Mouse (Mus musculus): ENCODE measurements around the gene Map4k1. TPM values are rescaled to one million over a fixed set of nuclear protein-coding genes. Genes with fewer than 3 reads are reported as not detected.
"Not testable (repeated sequence)": the region's sequence is repeated elsewhere in the genome, so short reads cannot be mapped to it uniquely, and the experiment has no call there.

Gene Map4k1
- polyA plus RNA-seq, 1 experiment from 2014 or later: 10.4 TPM

GRCm38 (mm10) chr7:28968120-28968519 lies 13.7 kb upstream of the Map4k1 start:
- H3K9ac ChIP-seq; H3K27ac ChIP-seq; ATAC-seq (ENCODE audit: low FRiP score); H3K9me3 ChIP-seq (ENCODE audit: control insufficient read depth, low read length); H3K27me3 ChIP-seq (ENCODE audit: control insufficient read depth, insufficient read depth, low read length); DNase-seq (ENCODE audit: low spot score); H3K4me3 ChIP-seq (replicated peaks; ENCODE audit: low read length); H3K4me1 ChIP-seq (replicated peaks; ENCODE audit: control insufficient read depth, insufficient read depth, low read length); H3K4me2 ChIP-seq (replicated peaks): not testable (repeated sequence)
- 97% methylated on average over 8 of the region's 8 CpGs for WGBS
- peaks cover 20% of the 10 kb centered on the region for H3K36me3 ChIP-seq (replicated peaks; ENCODE audit: control insufficient read depth, insufficient read depth)

- no peaks in the 10 kb centered on the region for H3K4me1 ChIP-seq (replicated peaks; ENCODE audit: control insufficient read depth, insufficient read depth, low read length)
- 95% methylated on average over 1 of the region's 1 CpGs for WGBS
- DNase-seq (ENCODE audit: low spot score) (no peak), ATAC-seq (ENCODE audit: low FRiP score) (no peak)
- no peak overlapping the region for H3K27ac ChIP-seq
- H3K4me2 ChIP-seq (replicated peaks): no peak overlapping the region
- no peaks in the 10 kb centered on the region for H3K9me3 ChIP-seq (ENCODE audit: control insufficient read depth, low read length)
- no peak overlapping the region for H3K9ac ChIP-seq
- H3K27me3 ChIP-seq (ENCODE audit: control insufficient read depth, insufficient read depth, low read length): no peaks in the 10 kb centered on the region
- H3K4me3 ChIP-seq (replicated peaks; ENCODE audit: low read length): no peak overlapping the region
- H3K36me3 ChIP-seq (replicated peaks; ENCODE audit: control insufficient read depth, insufficient read depth): peaks cover 31% of the 10 kb centered on the region
These were observed 12.6 kb upstream of the Map4k1 start for GRCm38 (mm10) chr7:28969271-28969670.

GRCm38 (mm10) chr7:28969672-28970394 lies 12.0 kb upstream of the Map4k1 start:
- Histone ChIP-seq H3K9me3 (ENCODE audit: control insufficient read depth, low read length) (no peaks in the 10 kb centered on the region), H3K27ac (no peak overlapping the region), H3K4me1 (replicated peaks; ENCODE audit: control insufficient read depth, insufficient read depth, low read length) (no peaks in the 10 kb centered on the region), H3K27me3 (ENCODE audit: control insufficient read depth, insufficient read depth, low read length) (no peaks in the 10 kb centered on the region), H3K4me3 (replicated peaks; ENCODE audit: low read length) (no peak overlapping the region), H3K36me3 (replicated peaks; ENCODE audit: control insufficient read depth, insufficient read depth) (peaks cover 37% of the 10 kb centered on the region), H3K4me2 (replicated peaks) (no peak overlapping the region), H3K9ac (no peak overlapping the region)
- DNase-seq (ENCODE audit: low spot score) (no peak), ATAC-seq (ENCODE audit: low FRiP score) (no peak)
- WGBS: 79% methylated on average over 12 of the region's 12 CpGs

- Histone ChIP-seq H3K27ac (no peak overlapping the region), H3K9ac (no peak overlapping the region), H3K4me3 (replicated peaks; ENCODE audit: low read length) (no peak overlapping the region), H3K9me3 (ENCODE audit: control insufficient read depth, low read length) (no peaks in the 10 kb centered on the region), H3K4me2 (replicated peaks) (no peak overlapping the region), H3K36me3 (replicated peaks; ENCODE audit: control insufficient read depth, insufficient read depth) (peaks cover 44% of the 10 kb centered on the region), H3K27me3 (ENCODE audit: control insufficient read depth, insufficient read depth, low read length) (no peaks in the 10 kb centered on the region), H3K4me1 (replicated peaks; ENCODE audit: control insufficient read depth, insufficient read depth, low read length) (no peaks in the 10 kb centered on the region)
- 90% methylated on average over 7 of the region's 7 CpGs for WGBS
- DNase-seq (ENCODE audit: low spot score) (no peak), ATAC-seq (ENCODE audit: low FRiP score) (peak; percentile 19; the same call in 1 of the 2 replicates)
These were observed 10.8 kb upstream of the Map4k1 start for GRCm38 (mm10) chr7:28971029-28971428.

- Histone ChIP-seq H3K9me3 (ENCODE audit: control insufficient read depth, low read length) (no peaks in the 10 kb centered on the region), H3K4me1 (replicated peaks; ENCODE audit: control insufficient read depth, insufficient read depth, low read length) (no peaks in the 10 kb centered on the region), H3K4me3 (replicated peaks; ENCODE audit: low read length) (no peak overlapping the region), H3K27ac (no peak overlapping the region), H3K4me2 (replicated peaks) (no peak overlapping the region), H3K27me3 (ENCODE audit: control insufficient read depth, insufficient read depth, low read length) (no peaks in the 10 kb centered on the region), H3K9ac (no peak overlapping the region), H3K36me3 (replicated peaks; ENCODE audit: control insufficient read depth, insufficient read depth) (peaks cover 51% of the 10 kb centered on the region)
- WGBS: 88% methylated on average over 6 of the region's 6 CpGs
- DNase-seq (ENCODE audit: low spot score) (no peak), ATAC-seq (ENCODE audit: low FRiP score) (no peak)
These were observed 10.0 kb upstream of the Map4k1 start for GRCm38 (mm10) chr7:28971770-28972269.

GRCm38 (mm10) chr7:28972542-28972985 lies 9.3 kb upstream of the Map4k1 start:
- no peak overlapping the region for H3K4me2 ChIP-seq (replicated peaks)
- H3K9ac ChIP-seq: no peak overlapping the region
- H3K27ac ChIP-seq: no peak overlapping the region
- 69% methylated on average over 8 of the region's 8 CpGs for WGBS
- DNase-seq (ENCODE audit: low spot score) (peak; percentile 74), ATAC-seq (ENCODE audit: low FRiP score) (no peak)
- no peaks in the 10 kb centered on the region for H3K4me1 ChIP-seq (replicated peaks; ENCODE audit: control insufficient read depth, insufficient read depth, low read length)
- no peaks in the 10 kb centered on the region for H3K27me3 ChIP-seq (ENCODE audit: control insufficient read depth, insufficient read depth, low read length)
- peaks cover 58% of the 10 kb centered on the region for H3K36me3 ChIP-seq (replicated peaks; ENCODE audit: control insufficient read depth, insufficient read depth)
- H3K9me3 ChIP-seq (ENCODE audit: control insufficient read depth, low read length): no peaks in the 10 kb centered on the region
- H3K4me3 ChIP-seq (replicated peaks; ENCODE audit: low read length): no peak overlapping the region

- Histone ChIP-seq H3K9ac (no peak overlapping the region), H3K4me1 (replicated peaks; ENCODE audit: control insufficient read depth, insufficient read depth, low read length) (no peaks in the 10 kb centered on the region), H3K27me3 (ENCODE audit: control insufficient read depth, insufficient read depth, low read length) (no peaks in the 10 kb centered on the region), H3K9me3 (ENCODE audit: control insufficient read depth, low read length) (no peaks in the 10 kb centered on the region), H3K27ac (no peak overlapping the region), H3K4me3 (replicated peaks; ENCODE audit: low read length) (no peak overlapping the region), H3K36me3 (replicated peaks; ENCODE audit: control insufficient read depth, insufficient read depth) (peaks cover 63% of the 10 kb centered on the region), H3K4me2 (replicated peaks) (no peak overlapping the region)
- ATAC-seq (ENCODE audit: low FRiP score) (no peak), DNase-seq (ENCODE audit: low spot score) (no peak)
- WGBS: 85% methylated on average over 8 of the region's 8 CpGs
These were observed 8.8 kb upstream of the Map4k1 start for GRCm38 (mm10) chr7:28973025-28973424.

- Histone ChIP-seq H3K27ac (no peak overlapping the region), H3K36me3 (replicated peaks; ENCODE audit: control insufficient read depth, insufficient read depth) (peaks cover 60% of the 10 kb centered on the region), H3K4me3 (replicated peaks; ENCODE audit: low read length) (no peak overlapping the region), H3K4me2 (replicated peaks) (no peak overlapping the region), H3K9me3 (ENCODE audit: control insufficient read depth, low read length) (no peaks in the 10 kb centered on the region), H3K9ac (no peak overlapping the region), H3K27me3 (ENCODE audit: control insufficient read depth, insufficient read depth, low read length) (no peaks in the 10 kb centered on the region), H3K4me1 (replicated peaks; ENCODE audit: control insufficient read depth, insufficient read depth, low read length) (peaks cover 14% of the 10 kb centered on the region)
- 95% methylated on average over 9 of the region's 9 CpGs for WGBS
- ATAC-seq (ENCODE audit: low FRiP score) (no peak), DNase-seq (ENCODE audit: low spot score) (no peak)
These were observed 4.3 kb upstream of the Map4k1 start for GRCm38 (mm10) chr7:28977556-28977955.

- no peaks in the 10 kb centered on the region for H3K27me3 ChIP-seq (ENCODE audit: control insufficient read depth, insufficient read depth, low read length)
- peak overlapping the region; percentile 71; the same call in 1 of the 2 replicates for H3K27ac ChIP-seq
- peak; percentile 56; the same call in 1 of the 2 replicates for ATAC-seq (ENCODE audit: low FRiP score)
- peaks cover 21% of the 10 kb centered on the region for H3K36me3 ChIP-seq (replicated peaks; ENCODE audit: control insufficient read depth, insufficient read depth)
- H3K4me1 ChIP-seq (replicated peaks; ENCODE audit: control insufficient read depth, insufficient read depth, low read length): peaks cover 18% of the 10 kb centered on the region
- peak overlapping the region; percentile 65 for H3K9ac ChIP-seq
- WGBS: 13% methylated on average over 19 of the region's 19 CpGs
- H3K9me3 ChIP-seq (ENCODE audit: control insufficient read depth, low read length): no peaks in the 10 kb centered on the region
- peak overlapping the region; percentile 50 for H3K4me3 ChIP-seq (replicated peaks; ENCODE audit: low read length)
- no peak for DNase-seq (ENCODE audit: low spot score)
- H3K4me2 ChIP-seq (replicated peaks): peak overlapping the region; percentile 80
These were observed 594 bp downstream of the Map4k1 start for GRCm38 (mm10) chr7:28982274-28983013.

Data from hindbrain, embryonic 14.5 days (tissue).